Mouse (Mus musculus): ENCODE measurements around the gene Plagl1.

- TF ChIP-seq ZC3H11A (IDR thresholded peaks at IDR 0.05; ENCODE audit: borderline replicate concordance, low read depth, low read length) (no peak), MAFK (IDR thresholded peaks at IDR 0.05; ENCODE audit: insufficient read depth, low read depth, low read length) (no peak), CHD2 (IDR thresholded peaks at IDR 0.05; ENCODE audit: low read depth, low read length) (no peak)
Measured at GRCm38 (mm10) chr10:13113641-13114040, 53.3 kb downstream of the Plagl1 start.

Measured in ES-E14 (cell line).